Comparison of ENCODE assay signal across 8 mouse cellular contexts in the genomic region with DNA sequence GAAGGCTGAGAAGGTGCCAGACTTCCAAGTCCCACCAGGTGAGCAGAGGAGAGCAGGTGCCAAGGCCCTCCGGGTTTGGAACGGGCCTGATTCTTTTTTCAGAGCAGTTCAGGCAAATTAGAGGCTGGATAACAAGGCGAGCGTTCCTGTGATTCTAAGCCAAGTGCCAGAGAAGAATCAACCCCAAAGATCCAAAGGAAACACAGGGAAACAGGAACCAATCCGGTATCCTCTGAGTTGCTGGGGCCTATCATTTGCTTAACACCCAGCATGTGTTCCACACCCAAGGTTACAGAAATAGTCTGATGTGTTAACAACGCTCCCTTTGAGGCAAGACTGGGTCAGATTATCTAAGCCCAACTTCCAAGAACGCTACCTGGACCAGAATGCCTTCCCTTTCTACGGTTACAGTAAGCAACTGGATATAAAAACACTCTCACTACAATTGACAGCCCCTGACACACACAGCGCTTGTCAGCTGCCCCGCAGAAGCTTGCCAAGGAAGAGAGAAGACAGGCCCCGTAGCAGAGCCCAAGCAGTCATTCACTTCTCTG. TPM values are rescaled to one million over a fixed set of nuclear protein-coding genes. Genes with fewer than 3 reads are reported as not detected.
DNase-seq lines count a peak whose midpoint lies in the region; ATAC-seq and TF ChIP-seq lines count a peak whose summit lies in the region.

No protein-coding gene starts in this region.

- H3K27me3 ChIP-seq in heart, embryonic 16.5 days (ENCODE audit: control insufficient read depth, insufficient read depth, low read length): no peaks in the 10 kb centered on the region
- H3K27me3 ChIP-seq in MEL (ENCODE audit: control insufficient read depth in 1 of 2, insufficient read depth in 2 of 2, low read length in 2 of 2): no peaks in the 10 kb centered on the region
- H3K27me3 ChIP-seq in embryonic facial prominence, embryonic 12.5 days: no peaks in the 10 kb centered on the region
- H3K27me3 ChIP-seq in midbrain, embryonic 10.5 days (ENCODE audit: low read depth, poor library complexity, severe bottlenecking): no peaks in the 10 kb centered on the region; the same call in 1 of the 2 replicates

- no peaks in the 10 kb centered on the region for H3K36me3 ChIP-seq in heart, embryonic 16.5 days (ENCODE audit: control insufficient read depth, insufficient read depth)
- H3K36me3 ChIP-seq in MEL (ENCODE audit: control insufficient read depth in 1 of 2, insufficient read depth in 2 of 2, low read length in 2 of 2): peaks cover 0 to 8% of the 10 kb centered on the region in 2 experiments; a peak in 2 of 4 replicates
- H3K36me3 ChIP-seq in embryonic facial prominence, embryonic 12.5 days: no peaks in the 10 kb centered on the region
- H3K36me3 ChIP-seq in midbrain, embryonic 10.5 days: no peaks in the 10 kb centered on the region

- H3K4me2 ChIP-seq in heart, embryonic 16.5 days (ENCODE audit: low read depth, low read length): peak overlapping the region; percentile 85
- H3K4me2 ChIP-seq in embryonic facial prominence, embryonic 12.5 days (replicated peaks): peak overlapping the region; percentile 67

- TF ChIP-seq RAD21 in MEL (IDR thresholded peaks at IDR 0.05; ENCODE audit: low read depth, low read length): no peak

- peaks cover 10% of the 10 kb centered on the region for H3K79me2 ChIP-seq in MEL (ENCODE audit: control insufficient read depth, insufficient read depth, low read length, poor library complexity)

- peak; percentile 43; the same call in 1 of the 2 replicates for ATAC-seq in heart, embryonic 16.5 days (replicated peaks; ENCODE audit: extremely low read depth, insufficient read depth, low FRiP score)
- peak; percentile 58; the same call in 1 of the 2 replicates for ATAC-seq in embryonic facial prominence, embryonic 12.5 days (ENCODE audit: insufficient number of reproducible peaks, insufficient read depth, low FRiP score, low TSS enrichment)
- peak; percentile 18 for ATAC-seq in inflammation-experienced regulatory T-cells, adult 6 months

- peaks cover 11% of the 10 kb centered on the region for H3K4me1 ChIP-seq in heart, embryonic 16.5 days (ENCODE audit: control insufficient read depth, insufficient read depth, low read length)
- H3K4me1 ChIP-seq in MEL (ENCODE audit: control insufficient read depth in 1 of 2, insufficient read depth in 2 of 2, low read length in 2 of 2): peaks cover 0 to 13% of the 10 kb centered on the region in 2 experiments; a peak in 1 of 4 replicates
- peaks cover 8% of the 10 kb centered on the region for H3K4me1 ChIP-seq in embryonic facial prominence, embryonic 12.5 days
- peaks cover 17% of the 10 kb centered on the region for H3K4me1 ChIP-seq in midbrain, embryonic 10.5 days

- no peak for DNase-seq in heart, adult 9 months (ENCODE audit: low spot score in 2 of 2)
- DNase-seq in MEL (ENCODE audit: low read depth, low spot score): no peak
- no peak for DNase-seq in midbrain, embryonic 10.5 days (ENCODE audit: low spot score)
- DNase-seq in layer of hippocampus, postnatal 10 days (ENCODE audit: low spot score in 2 of 2): no peak
- DNase-seq in thymus, adult 18-20 months: no peak

- H3K9me3 ChIP-seq in heart, embryonic 16.5 days (replicated peaks; ENCODE audit: control insufficient read depth, low read length): no peaks in the 10 kb centered on the region
- H3K9me3 ChIP-seq in MEL (replicated peaks; ENCODE audit: insufficient read depth, low read length): no peaks in the 10 kb centered on the region
- no peaks in the 10 kb centered on the region for H3K9me3 ChIP-seq in embryonic facial prominence, embryonic 12.5 days
- H3K9me3 ChIP-seq in midbrain, embryonic 10.5 days (replicated peaks): no peaks in the 10 kb centered on the region

- WGBS in heart, embryonic 16.5 days: 18% methylated on average over 11 of the region's 11 CpGs
- 19% methylated on average over 11 of the region's 11 CpGs for WGBS in embryonic facial prominence, embryonic 12.5 days
- 32% methylated on average over 11 of the region's 11 CpGs for WGBS in midbrain, embryonic 10.5 days

- H3K27ac ChIP-seq in heart, embryonic 16.5 days (ENCODE audit: low read length): peak overlapping the region; percentile 95
- peak overlapping the region; percentile 93 for H3K27ac ChIP-seq in MEL (ENCODE audit: control insufficient read depth, low read depth, low read length)
- H3K27ac ChIP-seq in embryonic facial prominence, embryonic 12.5 days: peak overlapping the region; percentile 83
- H3K27ac ChIP-seq in midbrain, embryonic 10.5 days (replicated peaks): peak overlapping the region; percentile 92

- TF ChIP-seq CTCF in MEL (IDR thresholded peaks at IDR 0.05 in 2 of 3, conservative IDR thresholded peaks at IDR 0.05 in 1 of 3; ENCODE audit: control insufficient read depth in 1 of 3, insufficient read depth in 1 of 3, low read depth in 2 of 3, low read length in 3 of 3, poor library complexity in 1 of 3, severe bottlenecking in 1 of 3): no peak

- TF ChIP-seq EP300 in MEL (IDR thresholded peaks at IDR 0.05; ENCODE audit: low read depth in 1 of 2, low read length in 2 of 2): no peak

- peak overlapping the region; percentile 85 for H3K4me3 ChIP-seq in heart, embryonic 16.5 days (ENCODE audit: low read length)
- H3K4me3 ChIP-seq in MEL (ENCODE audit: control insufficient read depth in 1 of 2, insufficient read depth in 1 of 2, low read depth in 2 of 2, low read length in 2 of 2): peak overlapping the region; percentile 78 to 95
- peak overlapping the region; percentile 63 for H3K4me3 ChIP-seq in embryonic facial prominence, embryonic 12.5 days
- peak overlapping the region; percentile 67 for H3K4me3 ChIP-seq in midbrain, embryonic 10.5 days

- no peak for TF ChIP-seq POLR2A in MEL (IDR thresholded peaks at IDR 0.05; ENCODE audit: control insufficient read depth in 1 of 2, insufficient read depth in 1 of 2, low read depth in 1 of 2, low read length in 2 of 2, poor library complexity in 1 of 2)

- peak overlapping the region; percentile 93 for H3K9ac ChIP-seq in heart, embryonic 16.5 days (ENCODE audit: low read length)
- peak overlapping the region; percentile 99 for H3K9ac ChIP-seq in MEL (ENCODE audit: control insufficient read depth, low read depth, low read length, poor library complexity, severe bottlenecking)
- H3K9ac ChIP-seq in embryonic facial prominence, embryonic 12.5 days: peak overlapping the region; percentile 59

TF ChIP-seq in MEL, 35 proteins besides CTCF, POLR2A, EP300 and RAD21:
- TF ChIP-seq MYC (IDR thresholded peaks at IDR 0.05; ENCODE audit: low read depth, low read length) (peak; percentile 67), POLR2AphosphoS5 (IDR thresholded peaks at IDR 0.05; ENCODE audit: borderline replicate concordance, low read depth, low read length) (peak; percentile 49; the same call in 1 of the 2 replicates), USF2 (IDR thresholded peaks at IDR 0.05; ENCODE audit: borderline replicate concordance in 1 of 2, insufficient read depth in 1 of 2, low read depth in 1 of 2, low read length in 2 of 2) (no peak), MAX (IDR thresholded peaks at IDR 0.05; ENCODE audit: low read length) (0 out of 2 replicates have a peak, but pooled peaks have one; percentile 38), GATA1 (IDR thresholded peaks at IDR 0.05; ENCODE audit: low read depth, low read length) (no peak), CHD2 (IDR thresholded peaks at IDR 0.05; ENCODE audit: low read length) (no peak), ZKSCAN1 (IDR thresholded peaks at IDR 0.05; ENCODE audit: low read depth, low read length) (no peak), HCFC1 (IDR thresholded peaks at IDR 0.05; ENCODE audit: low read depth, low read length) (no peak), UBTF (IDR thresholded peaks at IDR 0.05; ENCODE audit: borderline replicate concordance, insufficient read depth, low read depth, low read length) (no peak), GABPA (IDR thresholded peaks at IDR 0.05; ENCODE audit: low read depth, low read length) (no peak)

RNA-seq across cellular contexts. Expression of a gene that starts 0.7 kb away (rescaled TPM):
- 35.1 and 37.3 TPM in 2 replicates for polyA plus RNA-seq in heart, embryonic 16.5 days (2015; fragmentation: Nextera tagmentation; extraction: Ambion mirVana)
- total RNA-seq in MEL (2012; rRNA removed): 10.7 and 14.1 TPM in 2 replicates
- polyA plus RNA-seq in MEL (2012; ENCODE audit: insufficient read depth in 1 of 2, insufficient read length in 2 of 2, low read depth in 1 of 2, low replicate concordance in 2 of 2, missing spikeins in 1 of 2): 10 to 100 TPM in 1 of 2 experiments, not detected in 1; 29.9 TPM
- polyA plus RNA-seq in embryonic facial prominence, embryonic 12.5 days (2016; fragmentation: Nextera tagmentation; extraction: Ambion mirVana): 18.3 and 19.4 TPM in 2 replicates
- 10 to 100 TPM in 2 of 3 experiments, 1 to 10 TPM in 1; 8.9 to 12.3 (median 10.5) TPM for polyA plus RNA-seq in inflammation-experienced regulatory T-cells, adult 6 months (2017; shearing (Covaris generic))
- polyA plus RNA-seq in midbrain, embryonic 10.5 days (2016; fragmentation: Nextera tagmentation; extraction: Ambion mirVana): 12.3 and 13.7 TPM in 2 replicates
- total RNA-seq in layer of hippocampus, postnatal 10 days (2021): 10 to 100 TPM; 22.5 to 23.6 TPM
